Mouse (Mus musculus): ENCODE results near the gene Plau.

Gene Plau

GRCm38 (mm10) chr14:20806116-20806840 is 30.2 kb upstream of the Plau start:
- no peak for DNase-seq (ENCODE audit: low spot score in 2 of 2)

GRCm38 (mm10) chr14:20809349-20809748 is 27.1 kb upstream of the Plau start:
- no peak for DNase-seq (ENCODE audit: low spot score in 2 of 2)

- no peak for DNase-seq (ENCODE audit: low spot score in 2 of 2)
These were observed 26.6 kb upstream of the Plau start for GRCm38 (mm10) chr14:20809820-20810219.

- no peak for DNase-seq (ENCODE audit: low spot score in 2 of 2)
These were observed 25.2 kb upstream of the Plau start for GRCm38 (mm10) chr14:20811236-20811635.

- no peak for DNase-seq (ENCODE audit: low spot score in 2 of 2)
These were observed 24.6 kb upstream of the Plau start for GRCm38 (mm10) chr14:20811779-20812406.

- no peak for DNase-seq (ENCODE audit: low spot score in 2 of 2)
These were observed 21.0 kb upstream of the Plau start for GRCm38 (mm10) chr14:20815448-20815847.

GRCm38 (mm10) chr14:20824517-20824916 is 11.9 kb upstream of the Plau start:
- DNase-seq (ENCODE audit: low spot score in 2 of 2) = no peak

- no peak for DNase-seq (ENCODE audit: low spot score in 2 of 2)
These were observed 10.9 kb upstream of the Plau start for GRCm38 (mm10) chr14:20825516-20825915.

- DNase-seq (ENCODE audit: low spot score in 2 of 2) = no peak
These were observed 9.4 kb upstream of the Plau start for GRCm38 (mm10) chr14:20827061-20827460.

- DNase-seq (ENCODE audit: low spot score in 2 of 2) = no peak
These were observed 9.0 kb upstream of the Plau start for GRCm38 (mm10) chr14:20827491-20827890.

GRCm38 (mm10) chr14:20828524-20828923 is 7.9 kb upstream of the Plau start:
- DNase-seq (ENCODE audit: low spot score in 2 of 2) = no peak

GRCm38 (mm10) chr14:20829523-20830366 is 6.7 kb upstream of the Plau start:
- no peak for DNase-seq (ENCODE audit: low spot score in 2 of 2)

- no peak for DNase-seq (ENCODE audit: low spot score in 2 of 2)
These were observed 5.1 kb upstream of the Plau start for GRCm38 (mm10) chr14:20831141-20831910.

GRCm38 (mm10) chr14:20831915-20832314 is 4.5 kb upstream of the Plau start:
- DNase-seq (ENCODE audit: low spot score in 2 of 2) = no peak

- DNase-seq (ENCODE audit: low spot score in 2 of 2) = no peak
These were observed 2.9 kb upstream of the Plau start for GRCm38 (mm10) chr14:20833525-20833924.

GRCm38 (mm10) chr14:20834136-20834535 is 2.3 kb upstream of the Plau start:
- DNase-seq (ENCODE audit: low spot score in 2 of 2) = no peak

- DNase-seq (ENCODE audit: low spot score in 2 of 2) = peak in 1 of 2 experiments; percentile 19
These were observed 481 bp downstream of the Plau start for GRCm38 (mm10) chr14:20836905-20837376.

- DNase-seq (ENCODE audit: low spot score in 2 of 2) = no peak
These were observed 1.2 kb downstream of the Plau start for GRCm38 (mm10) chr14:20837681-20838080.

GRCm38 (mm10) chr14:20841526-20841925 is 5.1 kb downstream of the Plau start:
- no peak for DNase-seq (ENCODE audit: low spot score in 2 of 2)

GRCm38 (mm10) chr14:20842629-20843028 is 6.2 kb downstream of the Plau start:
- no peak for DNase-seq (ENCODE audit: low spot score in 2 of 2)

- no peak for DNase-seq (ENCODE audit: low spot score in 2 of 2)
These were observed 7.7 kb downstream of the Plau start for GRCm38 (mm10) chr14:20844126-20844525.

Measured in frontal cortex, postnatal 14 days (tissue).